Mouse (Mus musculus) right cerebral cortex, adult 18-20 months (tissue): ENCODE results near the gene Sash3.
"Not testable (repeated sequence)": the region's sequence is repeated elsewhere in the genome, so short reads cannot be mapped to it uniquely, and the experiment has no call there.

ENCODE experiments used
- DNase-seq: peaks from one replicate; pipeline ENCODE4 v3.0.0; 2022; ENCODE audit warnings: mixed read lengths

Sash3 gene

GRCm38 (mm10) chrX:48204469-48204868, 58.2 kb downstream of the Sash3 start:
- no peak for DNase-seq

GRCm38 (mm10) chrX:48207761-48208487, 61.7 kb downstream of the Sash3 start:
- peak; percentile 5 for DNase-seq

- DNase-seq: peak; percentile 88
Observed at GRCm38 (mm10) chrX:48208519-48209185, 62.4 kb downstream of the Sash3 start, which contains the start of gene Zdhhc9. TSS of gene Zdhhc9 (minus strand) at chrX:48208878.

- DNase-seq: not testable (repeated sequence)
Observed at GRCm38 (mm10) chrX:48209746-48210145, 63.5 kb downstream of the Sash3 start.
